Mouse (Mus musculus) left cerebral cortex, postnatal 14 days (tissue): Measurements from ENCODE around the gene Crb2. TPM values are rescaled to one million over a fixed set of nuclear protein-coding genes. Genes with fewer than 3 reads are reported as not detected.
A peak's percentile ranks its signal among the peaks of the same experiment; 100 is the strongest.

Source experiments
- DNase-seq, 2 experiments: peaks; one replicate each; pipeline ENCODE4 v3.0.0; 2021 to 2022; ENCODE audit warnings: low spot score in 2 of 2, mixed read lengths in 1 of 2
- intact Hi-C: fragments of 180-260 bp; cut with DNase I; formaldehyde crosslinking; loops from one replicate; pipeline ENCODE4 v1.15.1; 2025
- total RNA-seq, 2 experiments: library from RNA; stranded (reverse); gene quantifications; 2 replicates each; pipeline ENCODE4 v1.2.3; 2021

The Crb2 gene
- total RNA-seq, 2 experiments from 2014 or later: 5.2 to 5.6 TPM

- intact Hi-C loops: no loop called here
- no peak for DNase-seq
These were observed 62.3 kb downstream of the Crb2 start for GRCm38 (mm10) chr2:37838202-37838984.

GRCm38 (mm10) chr2:37839922-37840321 is 63.9 kb downstream of the Crb2 start:
- DNase-seq: no peak
- intact Hi-C loops: no loop called here

GRCm38 (mm10) chr2:37842151-37842569 is 66.1 kb downstream of the Crb2 start:
- intact Hi-C loops: no loop called here

GRCm38 (mm10) chr2:37842719-37843118 is 66.7 kb downstream of the Crb2 start:
- DNase-seq: peak in 1 of 2 experiments; percentile 24
- intact Hi-C loops: no loop called here

More at GRCm38 (mm10) chr2:37842151-37842569, 66.1 kb downstream of the Crb2 start:
- DNase-seq: no peak

Other genes with a start within 250 kb of the Crb2 start
- gene Strbp, start 72.4 kb upstream of the Crb2 start, total RNA-seq: 100 to 1,000 TPM; 234 to 237 TPM